Mouse (Mus musculus) hindbrain, embryonic 11.5 days (tissue): ENCODE measurements around the gene 1700012B07Rik. TPM values are rescaled to one million over a fixed set of nuclear protein-coding genes. Genes with fewer than 3 reads are reported as not detected.

Experiments
- ATAC-seq: fragments of 200-750 bp; cut with Nextera tagmentation; 2 replicates; pipeline ENCODE4 v1.8.0; 2017; ENCODE audit warnings: mild to moderate bottlenecking, moderate TSS enrichment, moderate library complexity; ENCODE audit not compliant: low FRiP score
- DNase-seq: peaks from one replicate; pipeline ENCODE4 v3.0.0-alpha.2; 2015; ENCODE audit warnings: low spot score
- H3K27ac ChIP-seq: fragments of 300-500 bp; sonication (generic); 2 replicates; pipeline ENCODE4 v1.5.1; 2014; ENCODE audit warnings: mild to moderate bottlenecking, low read depth, low read length
- H3K27me3 ChIP-seq: fragments of 300-500 bp; sonication (generic); 2 replicates; pipeline ENCODE4 v1.6.1; 2014; ENCODE audit warnings: mild to moderate bottlenecking, low read length, moderate library complexity, mixed read lengths; ENCODE audit not compliant: control insufficient read depth, insufficient read depth
- H3K36me3 ChIP-seq: fragments of 300-500 bp; sonication (generic); 2 replicates; pipeline ENCODE4 v1.6.1; 2014; ENCODE audit warnings: mild to moderate bottlenecking, low read length, moderate library complexity, mixed read lengths; ENCODE audit not compliant: control insufficient read depth, insufficient read depth
- H3K4me1 ChIP-seq: fragments of 300-500 bp; sonication (generic); replicated peaks from 2 replicates; pipeline ENCODE4 v1.6.1; 2014; ENCODE audit warnings: low read length, mixed read lengths; ENCODE audit not compliant: control insufficient read depth, insufficient read depth
- H3K4me2 ChIP-seq: fragments of 300-500 bp; sonication (generic); replicated peaks from 2 replicates; pipeline ENCODE4 v1.6.1; 2014; ENCODE audit warnings: mild to moderate bottlenecking, low read depth, low read length
- H3K4me3 ChIP-seq: fragments of 300-500 bp; sonication (generic); 2 replicates; pipeline ENCODE4 v1.5.1; 2014; ENCODE audit warnings: low read depth, low read length
- H3K9ac ChIP-seq: fragments of 300-500 bp; sonication (generic); 2 replicates; pipeline ENCODE4 v1.6.1; 2014; ENCODE audit warnings: low read depth, low read length
- H3K9me3 ChIP-seq: fragments of 300-500 bp; sonication (generic); 2 replicates; pipeline ENCODE4 v1.6.1; 2016; ENCODE audit warnings: low read length; ENCODE audit not compliant: control insufficient read depth
- WGBS: fragments of 180-500 bp; shearing (Covaris S2); extraction: QIAGEN DNeasy Blood & Tissue Kit; methylation state at CpG from one replicate; pipeline ENCODE4 v1.1.7; 2014; 5-methylcytosine and 5-hydroxymethylcytosine counted together
- polyA plus RNA-seq: library from polyadenylated mRNA; unstranded; fragments of >200 nt; fragmentation: Nextera tagmentation; extraction: Ambion mirVana; gene quantifications from 2 replicates; pipeline ENCODE4 v1.2.1, GENCODE M21; 2014

The 1700012B07Rik gene
- polyA plus RNA-seq, 1 experiment from 2014 or later = not detected

GRCm38 (mm10) chr11:109791965-109792364 lies 35.9 kb downstream of the 1700012B07Rik start:
- 98% methylated on average over 2 of the region's 2 CpGs for WGBS
- no peak overlapping the region for H3K27ac ChIP-seq
- no peaks in the 10 kb centered on the region for H3K27me3 ChIP-seq
- ATAC-seq (no peak), DNase-seq (no peak)
- no peaks in the 10 kb centered on the region for H3K36me3 ChIP-seq
- no peak overlapping the region for H3K4me2 ChIP-seq
- no peak overlapping the region for H3K4me3 ChIP-seq
- H3K9ac ChIP-seq = no peak overlapping the region
- no peaks in the 10 kb centered on the region for H3K9me3 ChIP-seq
- no peaks in the 10 kb centered on the region for H3K4me1 ChIP-seq

- no peaks in the 10 kb centered on the region for H3K27me3 ChIP-seq
- no peaks in the 10 kb centered on the region for H3K4me1 ChIP-seq
- no peak for ATAC-seq
- WGBS = 92% methylated on average over 8 of the region's 8 CpGs
- H3K27ac ChIP-seq = no peak overlapping the region
- no peaks in the 10 kb centered on the region for H3K9me3 ChIP-seq
- no peak overlapping the region for H3K9ac ChIP-seq
- H3K4me3 ChIP-seq = no peak overlapping the region
- DNase-seq = no peak
- H3K36me3 ChIP-seq = no peaks in the 10 kb centered on the region
- H3K4me2 ChIP-seq = no peak overlapping the region
These were observed 37.6 kb downstream of the 1700012B07Rik start for GRCm38 (mm10) chr11:109790221-109790620.

GRCm38 (mm10) chr11:109785392-109785791 lies 42.5 kb downstream of the 1700012B07Rik start:
- Histone ChIP-seq H3K4me2 (no peak overlapping the region), H3K9me3 (no peaks in the 10 kb centered on the region), H3K4me3 (no peak overlapping the region), H3K27me3 (no peaks in the 10 kb centered on the region), H3K36me3 (no peaks in the 10 kb centered on the region), H3K27ac (no peak overlapping the region), H3K4me1 (no peaks in the 10 kb centered on the region), H3K9ac (no peak overlapping the region)
- no peak for DNase-seq
- no peak for ATAC-seq
- 80% methylated on average over 5 of the region's 5 CpGs for WGBS

GRCm38 (mm10) chr11:109771381-109771780 lies 56.5 kb downstream of the 1700012B07Rik start:
- 88% methylated on average over 1 of the region's 1 CpGs for WGBS
- Histone ChIP-seq H3K9ac (no peak overlapping the region), H3K36me3 (no peaks in the 10 kb centered on the region), H3K4me2 (no peak overlapping the region), H3K9me3 (no peaks in the 10 kb centered on the region), H3K27me3 (no peaks in the 10 kb centered on the region), H3K27ac (no peak overlapping the region), H3K4me3 (no peak overlapping the region), H3K4me1 (no peaks in the 10 kb centered on the region)
- no peak for ATAC-seq
- no peak for DNase-seq

- ATAC-seq (no peak), DNase-seq (no peak)
- H3K27ac ChIP-seq = no peak overlapping the region
- H3K4me3 ChIP-seq = no peak overlapping the region
- 86% methylated on average over 14 of the region's 14 CpGs for WGBS
- no peak overlapping the region for H3K4me2 ChIP-seq
- H3K9me3 ChIP-seq = no peaks in the 10 kb centered on the region
- no peaks in the 10 kb centered on the region for H3K27me3 ChIP-seq
- H3K36me3 ChIP-seq = no peaks in the 10 kb centered on the region
- no peak overlapping the region for H3K9ac ChIP-seq
- no peaks in the 10 kb centered on the region for H3K4me1 ChIP-seq
These were observed 57.7 kb downstream of the 1700012B07Rik start for GRCm38 (mm10) chr11:109770185-109770584.

GRCm38 (mm10) chr11:109769091-109769490 lies 58.8 kb downstream of the 1700012B07Rik start:
- ATAC-seq (no peak), DNase-seq (no peak)
- Histone ChIP-seq H3K36me3 (no peaks in the 10 kb centered on the region), H3K27ac (no peak overlapping the region), H3K4me2 (no peak overlapping the region), H3K4me1 (no peaks in the 10 kb centered on the region), H3K9ac (no peak overlapping the region), H3K4me3 (no peak overlapping the region), H3K27me3 (no peaks in the 10 kb centered on the region), H3K9me3 (no peaks in the 10 kb centered on the region)
- WGBS = 85% methylated on average over 5 of the region's 5 CpGs

- no peaks in the 10 kb centered on the region for H3K9me3 ChIP-seq
- no peak for DNase-seq
- H3K4me3 ChIP-seq = no peak overlapping the region
- H3K4me1 ChIP-seq = no peaks in the 10 kb centered on the region
- no peaks in the 10 kb centered on the region for H3K27me3 ChIP-seq
- WGBS = 91% methylated on average over 7 of the region's 7 CpGs
- no peak overlapping the region for H3K4me2 ChIP-seq
- H3K27ac ChIP-seq = no peak overlapping the region
- H3K36me3 ChIP-seq = no peaks in the 10 kb centered on the region
- no peak overlapping the region for H3K9ac ChIP-seq
- ATAC-seq = no peak
These were observed 67.8 kb downstream of the 1700012B07Rik start for GRCm38 (mm10) chr11:109760063-109760462.

- Histone ChIP-seq H3K9ac (no peak overlapping the region), H3K4me1 (no peaks in the 10 kb centered on the region), H3K4me2 (no peak overlapping the region), H3K27me3 (no peaks in the 10 kb centered on the region), H3K27ac (no peak overlapping the region), H3K36me3 (no peaks in the 10 kb centered on the region), H3K4me3 (no peak overlapping the region), H3K9me3 (no peaks in the 10 kb centered on the region)
- no peak for ATAC-seq
- 99% methylated on average over 2 of the region's 2 CpGs for WGBS
- no peak for DNase-seq
These were observed 69.1 kb downstream of the 1700012B07Rik start for GRCm38 (mm10) chr11:109758616-109759215.

- Histone ChIP-seq H3K27ac (no peak overlapping the region), H3K9me3 (no peaks in the 10 kb centered on the region), H3K4me1 (no peaks in the 10 kb centered on the region), H3K4me3 (no peak overlapping the region), H3K9ac (no peak overlapping the region), H3K36me3 (no peaks in the 10 kb centered on the region), H3K4me2 (no peak overlapping the region), H3K27me3 (no peaks in the 10 kb centered on the region)
- DNase-seq = no peak
- ATAC-seq = no peak
- 76% methylated on average over 7 of the region's 7 CpGs for WGBS
These were observed 73.7 kb downstream of the 1700012B07Rik start for GRCm38 (mm10) chr11:109754105-109754602.
